Mouse (Mus musculus) embryo, embryonic 11.5 days (tissue): ENCODE results near the gene Ngdn.
"Not testable (repeated sequence)": the region's sequence is repeated elsewhere in the genome, so short reads cannot be mapped to it uniquely, and the experiment has no call there.

Source experiments
- DNase-seq: peaks from one replicate; pipeline ENCODE4 v3.0.0-alpha.2; 2012; ENCODE audit warnings: low read depth, low spot score

The Ngdn gene

GRCm38 (mm10) chr14:55014991-55015766 lies at the start of gene Ngdn:
Gene Ngdn (plus strand): TSS chr14:55015454.
- peak; percentile 96 for DNase-seq

- no peak for DNase-seq
These were observed 49.6 kb upstream of the Ngdn start for GRCm38 (mm10) chr14:54965631-54966030.

GRCm38 (mm10) chr14:54966320-54966977 lies 48.8 kb upstream of the Ngdn start, which contains the start of gene Myh6:
Gene Myh6 (minus strand): TSS chr14:54966927.
- no peak for DNase-seq

GRCm38 (mm10) chr14:54967874-54968273 lies 47.4 kb upstream of the Ngdn start:
- DNase-seq = no peak

- DNase-seq = no peak
These were observed 46.9 kb upstream of the Ngdn start for GRCm38 (mm10) chr14:54968344-54968743.

- not testable (repeated sequence) for DNase-seq
These were observed 42.5 kb upstream of the Ngdn start for GRCm38 (mm10) chr14:54972786-54973185.

GRCm38 (mm10) chr14:54974068-54974791 lies 41.0 kb upstream of the Ngdn start:
- DNase-seq = no peak

- no peak for DNase-seq
These were observed 38.6 kb upstream of the Ngdn start, which contains the start of gene Gm17428 for GRCm38 (mm10) chr14:54976633-54977032. Gene Gm17428 (plus strand): TSS chr14:54976933.

GRCm38 (mm10) chr14:54978664-54979063 lies 36.6 kb upstream of the Ngdn start:
- DNase-seq = no peak

- no peak for DNase-seq
These were observed 33.3 kb upstream of the Ngdn start for GRCm38 (mm10) chr14:54981934-54982333.

- DNase-seq = not testable (repeated sequence)
These were observed 26.8 kb upstream of the Ngdn start for GRCm38 (mm10) chr14:54988350-54988874.

- DNase-seq = no peak
These were observed 26.4 kb upstream of the Ngdn start for GRCm38 (mm10) chr14:54988882-54989281.

GRCm38 (mm10) chr14:54989886-54990441 lies 25.3 kb upstream of the Ngdn start:
- no peak for DNase-seq

GRCm38 (mm10) chr14:54992196-54992595 lies 23.1 kb upstream of the Ngdn start:
- no peak for DNase-seq

- no peak for DNase-seq
These were observed 21.6 kb upstream of the Ngdn start for GRCm38 (mm10) chr14:54993636-54994035.

- DNase-seq = no peak
These were observed 21.0 kb upstream of the Ngdn start, which contains the start of gene Myh7 for GRCm38 (mm10) chr14:54994136-54994868. Gene Myh7 (minus strand): TSS chr14:54994626.

GRCm38 (mm10) chr14:54994869-54995186 lies 20.4 kb upstream of the Ngdn start:
- DNase-seq = no peak

- no peak for DNase-seq
These were observed 19.7 kb upstream of the Ngdn start for GRCm38 (mm10) chr14:54995457-54996138.

GRCm38 (mm10) chr14:54996793-54997192 lies 18.5 kb upstream of the Ngdn start:
- DNase-seq = no peak

GRCm38 (mm10) chr14:54997297-54997696 lies 18.0 kb upstream of the Ngdn start:
- DNase-seq = no peak
